Mouse (Mus musculus): ENCODE measurements at regions not wholly inside any gene's neighbourhood (a gene's known extent, or its start where the extent isn't known, plus 50 kb on each side); places are given as distances from the start of the nearest gene placed in this dataset.
A peak's percentile ranks its signal among the peaks of the same experiment; 100 is the strongest.

- H3K27me3 ChIP-seq (ENCODE audit: control insufficient read depth, insufficient read depth, low read length), result no peaks in the 10 kb centered on the region
- 94% methylated on average over 2 of the region's 2 CpGs for WGBS
These were observed 100.9 kb upstream of the 4930412O13Rik start for GRCm38 (mm10) chr2:9780159-9780558.

DNA sequence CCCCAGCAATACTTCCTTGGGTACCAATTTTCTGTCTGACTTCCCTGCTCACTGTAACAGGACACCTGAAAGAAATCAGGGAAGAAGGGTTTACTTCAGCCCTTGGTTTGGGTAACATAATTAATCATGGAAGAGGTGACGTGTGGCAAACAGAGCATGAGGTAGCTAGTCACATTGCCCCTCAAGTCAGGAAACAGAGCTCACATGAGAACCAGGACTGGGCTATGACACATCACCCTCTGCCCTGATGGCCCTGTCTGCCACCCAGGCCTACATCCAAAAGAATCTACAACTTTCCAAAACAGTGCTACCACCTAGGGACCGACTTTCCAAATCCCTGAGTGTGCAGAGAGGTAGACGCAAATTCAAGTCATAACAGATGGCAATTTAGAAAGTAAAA is 98.4 kb upstream of the 4930412O13Rik start:
- H3K4me3 ChIP-seq (ENCODE audit: control insufficient read depth, insufficient read depth, low read length), result no peak overlapping the region
- no peak for DNase-seq
- 90% methylated on average over 3 of the region's 3 CpGs for WGBS
- H3K36me3 ChIP-seq (ENCODE audit: control insufficient read depth, insufficient read depth, low read length), result no peaks in the 10 kb centered on the region
- H3K4me1 ChIP-seq (replicated peaks; ENCODE audit: control insufficient read depth, insufficient read depth, low read length), result no peaks in the 10 kb centered on the region
- H3K27ac ChIP-seq (ENCODE audit: control insufficient read depth, insufficient read depth, low read length), result no peak overlapping the region
- no peaks in the 10 kb centered on the region for H3K27me3 ChIP-seq (ENCODE audit: control insufficient read depth, insufficient read depth, low read length)
- TF ChIP-seq POLR2A (IDR thresholded peaks at IDR 0.05; ENCODE audit: control insufficient read depth, extremely low read depth, insufficient read depth, low read length, poor library complexity), result no peak
- no peak for TF ChIP-seq CTCF (IDR thresholded peaks at IDR 0.05; ENCODE audit: borderline replicate concordance, control insufficient read depth, extremely low read depth, insufficient read depth, low read length, poor library complexity)

More at GRCm38 (mm10) chr2:9780159-9780558, 100.9 kb upstream of the 4930412O13Rik start:
- H3K4me1 ChIP-seq (replicated peaks; ENCODE audit: control insufficient read depth, insufficient read depth, low read length), result no peaks in the 10 kb centered on the region
- DNase-seq, result no peak
- no peak overlapping the region for H3K4me3 ChIP-seq (ENCODE audit: control insufficient read depth, insufficient read depth, low read length)
- H3K36me3 ChIP-seq (ENCODE audit: control insufficient read depth, insufficient read depth, low read length), result no peaks in the 10 kb centered on the region
- no peak for TF ChIP-seq CTCF (IDR thresholded peaks at IDR 0.05; ENCODE audit: borderline replicate concordance, control insufficient read depth, extremely low read depth, insufficient read depth, low read length, poor library complexity)
- no peak for TF ChIP-seq POLR2A (IDR thresholded peaks at IDR 0.05; ENCODE audit: control insufficient read depth, extremely low read depth, insufficient read depth, low read length, poor library complexity)
- H3K27ac ChIP-seq (ENCODE audit: control insufficient read depth, insufficient read depth, low read length), result no peak overlapping the region

DNA sequence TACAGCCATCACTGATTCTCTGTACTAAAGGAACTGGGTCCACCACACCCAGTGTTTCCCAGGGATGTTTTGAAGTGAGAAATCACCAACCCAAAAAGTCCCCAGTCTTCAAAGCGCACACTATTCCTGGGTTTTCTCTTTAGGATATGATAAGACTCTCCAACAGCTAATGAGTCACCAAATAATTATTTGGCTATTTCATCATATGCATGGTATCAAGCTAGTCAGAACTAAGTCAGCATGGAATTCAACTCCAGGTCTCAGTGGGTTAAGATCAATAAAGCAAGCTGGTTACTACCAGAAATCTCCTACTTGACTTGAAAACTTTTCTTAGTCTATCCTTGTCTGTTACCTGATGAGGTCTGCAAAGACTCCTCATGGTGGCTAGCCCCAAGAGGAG is 89.1 kb upstream of the 4930412O13Rik start:
- no peak overlapping the region for H3K27ac ChIP-seq (ENCODE audit: control insufficient read depth, insufficient read depth, low read length)
- no peaks in the 10 kb centered on the region for H3K36me3 ChIP-seq (ENCODE audit: control insufficient read depth, insufficient read depth, low read length)
- TF ChIP-seq POLR2A (IDR thresholded peaks at IDR 0.05; ENCODE audit: control insufficient read depth, extremely low read depth, insufficient read depth, low read length, poor library complexity), result no peak
- TF ChIP-seq CTCF (IDR thresholded peaks at IDR 0.05; ENCODE audit: borderline replicate concordance, control insufficient read depth, extremely low read depth, insufficient read depth, low read length, poor library complexity), result no peak
- WGBS, result 94% methylated on average over 1 of the region's 1 CpGs
- peaks cover 9% of the 10 kb centered on the region for H3K4me1 ChIP-seq (replicated peaks; ENCODE audit: control insufficient read depth, insufficient read depth, low read length)
- no peak overlapping the region for H3K4me3 ChIP-seq (ENCODE audit: control insufficient read depth, insufficient read depth, low read length)
- no peaks in the 10 kb centered on the region for H3K27me3 ChIP-seq (ENCODE audit: control insufficient read depth, insufficient read depth, low read length)
- DNase-seq, result no peak

DNA sequence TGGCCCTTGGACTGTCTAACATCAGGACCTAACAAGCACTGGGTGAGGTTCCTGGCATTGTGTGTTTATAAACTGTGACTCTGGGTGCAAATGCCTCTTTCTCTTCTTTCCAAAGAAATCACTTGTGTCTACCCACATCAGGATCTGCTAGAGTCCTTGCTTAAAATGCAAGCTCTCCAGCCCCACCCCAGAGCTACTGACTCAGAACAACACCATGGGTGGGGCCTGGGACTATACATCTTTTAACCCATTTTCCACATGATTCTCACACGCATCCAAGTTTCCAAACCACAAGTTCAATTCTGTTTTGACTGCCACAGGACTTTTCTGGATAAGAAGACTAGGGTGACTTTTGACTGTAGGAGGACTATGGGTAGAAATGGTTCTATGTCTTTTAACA is 88.7 kb upstream of the 4930412O13Rik start:
- H3K27ac ChIP-seq (ENCODE audit: control insufficient read depth, insufficient read depth, low read length), result no peak overlapping the region
- WGBS, result 95% methylated on average over 1 of the region's 1 CpGs
- H3K4me1 ChIP-seq (replicated peaks; ENCODE audit: control insufficient read depth, insufficient read depth, low read length), result peaks cover 9% of the 10 kb centered on the region
- H3K36me3 ChIP-seq (ENCODE audit: control insufficient read depth, insufficient read depth, low read length), result no peaks in the 10 kb centered on the region
- no peak for DNase-seq
- TF ChIP-seq POLR2A (IDR thresholded peaks at IDR 0.05; ENCODE audit: control insufficient read depth, extremely low read depth, insufficient read depth, low read length, poor library complexity), result no peak
- no peak for TF ChIP-seq CTCF (IDR thresholded peaks at IDR 0.05; ENCODE audit: borderline replicate concordance, control insufficient read depth, extremely low read depth, insufficient read depth, low read length, poor library complexity)
- no peak overlapping the region for H3K4me3 ChIP-seq (ENCODE audit: control insufficient read depth, insufficient read depth, low read length)
- no peaks in the 10 kb centered on the region for H3K27me3 ChIP-seq (ENCODE audit: control insufficient read depth, insufficient read depth, low read length)

DNA sequence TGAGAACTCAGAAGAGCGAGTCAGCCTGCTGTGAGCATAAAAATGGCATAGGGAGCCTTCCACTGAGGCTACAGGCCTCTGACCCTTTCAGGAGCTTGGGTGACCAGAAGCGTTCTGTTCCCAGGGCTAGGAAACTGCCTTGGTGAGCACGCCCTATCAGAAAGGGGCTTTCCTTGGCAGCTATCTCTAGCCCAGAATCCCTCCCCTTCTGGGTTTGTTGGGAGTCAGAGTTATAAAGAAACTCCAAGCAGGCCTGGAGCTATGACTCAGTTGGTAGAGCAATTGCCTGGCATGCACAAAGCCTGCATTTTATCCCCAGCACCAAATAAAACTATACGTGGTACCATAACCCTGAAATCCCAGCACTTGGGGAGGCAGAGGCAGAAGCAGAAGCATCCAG is 85.7 kb upstream of the 4930412O13Rik start:
- H3K27me3 ChIP-seq (ENCODE audit: control insufficient read depth, insufficient read depth, low read length), result no peaks in the 10 kb centered on the region
- DNase-seq, result no peak
- no peak overlapping the region for H3K4me3 ChIP-seq (ENCODE audit: control insufficient read depth, insufficient read depth, low read length)
- WGBS, result 91% methylated on average over 4 of the region's 4 CpGs
- TF ChIP-seq POLR2A (IDR thresholded peaks at IDR 0.05; ENCODE audit: control insufficient read depth, extremely low read depth, insufficient read depth, low read length, poor library complexity), result no peak
- TF ChIP-seq CTCF (IDR thresholded peaks at IDR 0.05; ENCODE audit: borderline replicate concordance, control insufficient read depth, extremely low read depth, insufficient read depth, low read length, poor library complexity), result no peak
- peaks cover 9% of the 10 kb centered on the region for H3K4me1 ChIP-seq (replicated peaks; ENCODE audit: control insufficient read depth, insufficient read depth, low read length)
- H3K27ac ChIP-seq (ENCODE audit: control insufficient read depth, insufficient read depth, low read length), result no peak overlapping the region
- H3K36me3 ChIP-seq (ENCODE audit: control insufficient read depth, insufficient read depth, low read length), result no peaks in the 10 kb centered on the region

DNA sequence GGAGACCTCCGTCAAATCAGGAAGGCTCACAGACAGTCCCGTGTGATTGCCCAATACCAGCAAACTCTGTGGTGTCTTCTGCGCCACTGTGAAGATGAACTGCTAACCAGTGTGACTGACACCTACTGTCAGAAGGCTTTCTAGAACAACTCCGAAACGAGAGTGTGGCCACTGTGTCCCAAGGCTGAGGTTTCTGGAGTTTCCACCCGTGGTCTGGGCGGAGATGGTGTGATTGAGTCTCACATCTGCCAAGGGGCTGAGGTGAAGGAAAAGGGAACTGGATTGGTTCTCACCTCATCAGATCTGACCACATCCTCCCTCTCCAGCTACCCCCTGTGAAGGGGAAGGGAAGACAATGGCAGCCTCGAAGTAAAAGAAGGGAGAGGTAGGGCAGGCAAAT is 79.6 kb upstream of the 4930412O13Rik start:
- Histone ChIP-seq H3K4me3 (ENCODE audit: control insufficient read depth, insufficient read depth, low read length) (no peak overlapping the region), H3K27ac (ENCODE audit: control insufficient read depth, insufficient read depth, low read length) (no peak overlapping the region), H3K36me3 (ENCODE audit: control insufficient read depth, insufficient read depth, low read length) (no peaks in the 10 kb centered on the region), H3K27me3 (ENCODE audit: control insufficient read depth, insufficient read depth, low read length) (no peaks in the 10 kb centered on the region), H3K4me1 (replicated peaks; ENCODE audit: control insufficient read depth, insufficient read depth, low read length) (peaks cover 12% of the 10 kb centered on the region)
- peak; percentile 12 for DNase-seq
- WGBS, result 10% methylated on average over 8 of the region's 8 CpGs
- TF ChIP-seq CTCF (IDR thresholded peaks at IDR 0.05; ENCODE audit: borderline replicate concordance, control insufficient read depth, extremely low read depth, insufficient read depth, low read length, poor library complexity) (no peak), POLR2A (IDR thresholded peaks at IDR 0.05; ENCODE audit: control insufficient read depth, extremely low read depth, insufficient read depth, low read length, poor library complexity) (no peak)

DNA sequence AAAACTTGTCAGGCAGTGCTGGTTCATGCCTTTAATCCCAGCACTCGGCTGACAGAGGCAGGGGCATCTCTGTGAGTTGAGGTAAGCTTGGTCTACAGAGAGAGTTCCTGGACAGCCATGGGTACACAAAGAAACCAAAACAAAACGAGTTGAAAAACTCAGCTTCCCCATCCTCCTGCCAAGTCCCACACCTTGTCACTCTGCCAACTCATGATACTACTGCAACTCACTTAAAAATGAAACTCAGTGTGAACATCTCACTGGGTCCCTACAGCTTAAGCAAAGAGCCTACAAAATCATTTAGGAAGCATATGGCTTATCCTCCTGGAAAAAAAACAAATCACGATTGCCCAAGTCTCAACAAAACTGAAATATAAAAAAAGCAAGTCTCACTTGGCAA is 76.7 kb upstream of the 4930412O13Rik start:
- no peaks in the 10 kb centered on the region for H3K27me3 ChIP-seq (ENCODE audit: control insufficient read depth, insufficient read depth, low read length)
- H3K4me3 ChIP-seq (ENCODE audit: control insufficient read depth, insufficient read depth, low read length), result no peak overlapping the region
- H3K36me3 ChIP-seq (ENCODE audit: control insufficient read depth, insufficient read depth, low read length), result no peaks in the 10 kb centered on the region
- no peak overlapping the region for H3K27ac ChIP-seq (ENCODE audit: control insufficient read depth, insufficient read depth, low read length)
- 35% methylated on average over 3 of the region's 3 CpGs for WGBS
- no peak for DNase-seq
- H3K4me1 ChIP-seq (replicated peaks; ENCODE audit: control insufficient read depth, insufficient read depth, low read length), result peaks cover 9% of the 10 kb centered on the region
- no peak for TF ChIP-seq POLR2A (IDR thresholded peaks at IDR 0.05; ENCODE audit: control insufficient read depth, extremely low read depth, insufficient read depth, low read length, poor library complexity)
- TF ChIP-seq CTCF (IDR thresholded peaks at IDR 0.05; ENCODE audit: borderline replicate concordance, control insufficient read depth, extremely low read depth, insufficient read depth, low read length, poor library complexity), result no peak
